Mouse (Mus musculus) neural tube, postnatal 0 days (tissue): ENCODE measurements around the gene Gm17689. TPM values are rescaled to one million over a fixed set of nuclear protein-coding genes. Genes with fewer than 3 reads are reported as not detected.

Source experiments
- polyA plus RNA-seq: library from polyadenylated mRNA; unstranded; fragments of >200 nt; fragmentation: Nextera tagmentation; extraction: Ambion mirVana; gene quantifications from 2 replicates; pipeline ENCODE4 v1.2.1, GENCODE M21; 2015

Gene Gm17689
- not detected in 2 replicates for polyA plus RNA-seq

GRCm38 (mm10) chr9:36582535-36582934, at the start of gene Gm17689:
Gene Gm17689, minus strand, starts transcription at chr9:36582635.

GRCm38 (mm10) chr9:36541863-36542262, 40.6 kb downstream of the Gm17689 start, which contains the start of gene Gm5615:
Gene Gm5615, minus strand, starts transcription at chr9:36541963.

Other genes with a start within 250 kb of the Gm17689 start
- not detected in 2 replicates for gene Gm7257, start 150.8 kb downstream of the Gm17689 start, polyA plus RNA-seq
- gene Gm9513, start 107.0 kb downstream of the Gm17689 start, polyA plus RNA-seq: not detected in 2 replicates
- not detected in 2 replicates for gene Gm5615, start 40.7 kb downstream of the Gm17689 start, polyA plus RNA-seq
- gene A630095E13Rik, start 60.7 kb upstream of the Gm17689 start, polyA plus RNA-seq: not detected in 2 replicates
- gene Acrv1, start 110.6 kb upstream of the Gm17689 start, polyA plus RNA-seq: not detected in 2 replicates
- 5.1 and 5.6 TPM in 2 replicates for gene Chek1, start 144.4 kb upstream of the Gm17689 start, polyA plus RNA-seq
- 62.2 and 74.9 TPM in 2 replicates for gene Stt3a, start 185.0 kb upstream of the Gm17689 start, polyA plus RNA-seq
- 116 and 117 TPM in 2 replicates for gene Ei24, start 214.8 kb upstream of the Gm17689 start, polyA plus RNA-seq
- gene Fez1, start 239.2 kb upstream of the Gm17689 start, polyA plus RNA-seq: 520 and 531 TPM in 2 replicates